Mouse (Mus musculus) lung, adult 2 months (tissue): ENCODE measurements around the gene Iqsec3.

Source experiments
- CTCF ChIP-seq: fragments of 200-500 bp; IDR thresholded peaks from 2 replicates; pipeline ENCODE4 v1.5.1; 2011; ENCODE audit warnings: mild to moderate bottlenecking, low read length, control low read depth; ENCODE audit not compliant: insufficient read depth
- POLR2A ChIP-seq: fragments of 200-500 bp; IDR thresholded peaks from 2 replicates; pipeline ENCODE4 v1.6.1; 2011; ENCODE audit warnings: low read depth, mild to moderate bottlenecking, control low read depth, low read length, borderline replicate concordance; ENCODE audit errors: extremely low read depth

DNA sequence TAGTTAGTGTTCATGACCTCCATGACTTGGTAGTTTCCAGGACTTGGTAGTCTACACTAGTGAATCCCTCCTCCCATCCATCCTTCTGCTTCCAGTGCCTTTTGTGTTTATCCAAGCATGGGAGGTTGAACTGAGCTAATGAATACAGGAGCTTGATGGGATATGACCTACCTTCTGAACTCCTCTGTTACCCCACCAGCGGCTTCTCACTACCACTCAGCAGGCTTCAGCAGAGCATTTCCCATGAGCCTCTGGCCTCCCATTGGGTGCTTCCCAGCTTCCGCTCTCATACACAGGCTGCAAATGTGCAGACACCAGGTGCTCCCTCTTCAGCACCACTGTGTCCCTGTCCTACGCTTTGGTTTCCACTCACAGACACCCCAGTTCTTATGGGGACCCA lies 36.9 kb upstream of the Iqsec3 start:
- no peak for TF ChIP-seq CTCF
- no peak for TF ChIP-seq POLR2A
